Mouse (Mus musculus) MEL (cell line): ENCODE measurements around the gene Sox14. TPM values are rescaled to one million over a fixed set of nuclear protein-coding genes. Genes with fewer than 3 reads are reported as not detected.

ENCODE experiments used
- DNase-seq: peaks from one replicate; pipeline ENCODE4 v3.0.0; 2011; ENCODE audit warnings: low read depth, low spot score
- H3K27ac ChIP-seq: 2 replicates; pipeline ENCODE4 v1.5.1; 2012; ENCODE audit warnings: low read depth, mild to moderate bottlenecking, control low read depth, low read length, moderate library complexity; ENCODE audit not compliant: control insufficient read depth
- H3K27me3 ChIP-seq, 2 experiments: fragments of 150-350 bp in 1 of 2; sonication (generic) in 1 of 2; 2 replicates each; pipeline ENCODE4 v1.6.1; 2012; ENCODE audit warnings: low read length in 2 of 2, mild to moderate bottlenecking in 2 of 2, improper control_type of control experiment in 1 of 2, moderate library complexity in 1 of 2; ENCODE audit not compliant: insufficient read depth in 2 of 2, control insufficient read depth in 1 of 2
- H3K36me3 ChIP-seq, 2 experiments: 2 replicates each; pipeline ENCODE4 v1.6.1; 2012 to 2014; ENCODE audit warnings: low read length in 2 of 2, improper control_type of control experiment in 1 of 2, inconsistent platforms in 1 of 2, mild to moderate bottlenecking in 1 of 2; ENCODE audit not compliant: insufficient read depth in 2 of 2, control insufficient read depth in 1 of 2
- H3K4me1 ChIP-seq, 2 experiments: fragments of 150-350 bp in 1 of 2; sonication (generic) in 1 of 2; 2 replicates each; pipeline ENCODE4 v1.6.1; 2012; ENCODE audit warnings: low read length in 2 of 2, improper control_type of control experiment in 1 of 2, mild to moderate bottlenecking in 1 of 2; ENCODE audit not compliant: insufficient read depth in 2 of 2, control insufficient read depth in 1 of 2
- H3K4me3 ChIP-seq, 2 experiments: fragments of 150-350 bp in 1 of 2; sonication (generic) in 1 of 2; 2 replicates each; pipeline ENCODE4 v1.5.1; 2012; ENCODE audit warnings: low read depth in 2 of 2, low read length in 2 of 2, mild to moderate bottlenecking in 2 of 2, moderate library complexity in 2 of 2, control low read depth in 1 of 2, improper control_type of control experiment in 1 of 2; ENCODE audit not compliant: control insufficient read depth in 1 of 2, insufficient read depth in 1 of 2
- H3K79me2 ChIP-seq: 2 replicates; pipeline ENCODE4 v1.6.1; 2012; ENCODE audit warnings: mild to moderate bottlenecking, low read length, moderate library complexity; ENCODE audit not compliant: control insufficient read depth, poor library complexity, insufficient read depth
- H3K9ac ChIP-seq: 2 replicates; pipeline ENCODE4 v1.6.1; 2012; ENCODE audit warnings: low read depth, mild to moderate bottlenecking, control low read depth, low read length, moderate library complexity; ENCODE audit not compliant: control insufficient read depth, poor library complexity, severe bottlenecking
- H3K9me3 ChIP-seq: fragments of 150-350 bp; sonication (generic); replicated peaks from 2 replicates; pipeline ENCODE4 v1.6.1; 2012; ENCODE audit warnings: mild to moderate bottlenecking, low read length, improper control_type of control experiment, moderate library complexity; ENCODE audit not compliant: insufficient read depth
- BHLHE40 ChIP-seq: IDR thresholded peaks from 2 replicates; pipeline ENCODE4 v1.6.1; 2012; ENCODE audit warnings: low read depth, mild to moderate bottlenecking, inconsistent platforms, low read length, improper control_type of control experiment, borderline replicate concordance
- CHD1 ChIP-seq: IDR thresholded peaks from 2 replicates; pipeline ENCODE4 v1.6.1; 2012; ENCODE audit warnings: low read depth, mild to moderate bottlenecking, inconsistent platforms, low read length, improper control_type of control experiment
- CHD2 ChIP-seq: IDR thresholded peaks from 2 replicates; pipeline ENCODE4 v1.6.1; 2011; ENCODE audit warnings: low read length, improper control_type of control experiment
- CTCF ChIP-seq, 3 experiments: IDR thresholded peaks in 2 of 3; conservative IDR thresholded peaks in 1 of 3; 2 replicates each; pipeline ENCODE4 v1.5.1; 2011 to 2012; ENCODE audit warnings: low read length in 3 of 3, low read depth in 2 of 3, mild to moderate bottlenecking in 2 of 3, improper control_type of control experiment in 1 of 3, inconsistent platforms in 1 of 3, mixed read lengths in 1 of 3, moderate library complexity in 1 of 3; ENCODE audit not compliant: control insufficient read depth in 1 of 3, insufficient read depth in 1 of 3, poor library complexity in 1 of 3, severe bottlenecking in 1 of 3
- ELF1 ChIP-seq: IDR thresholded peaks from 2 replicates; pipeline ENCODE4 v1.6.1; 2014; ENCODE audit warnings: low read depth, mild to moderate bottlenecking, inconsistent platforms, low read length, improper control_type of control experiment, moderate library complexity
- EP300 ChIP-seq, 2 experiments: IDR thresholded peaks; 2 replicates each; pipeline ENCODE4 v1.6.1; 2011; ENCODE audit warnings: improper control_type of control experiment in 2 of 2, low read length in 2 of 2, low read depth in 1 of 2, mild to moderate bottlenecking in 1 of 2
- JUND ChIP-seq: IDR thresholded peaks from 2 replicates; pipeline ENCODE4 v1.6.1; 2011; ENCODE audit warnings: low read depth, mild to moderate bottlenecking, improper control_type of control experiment, low read length
- MYB ChIP-seq: IDR thresholded peaks from 2 replicates; pipeline ENCODE4 v1.6.1; 2011; ENCODE audit warnings: mild to moderate bottlenecking, low read depth, low read length, improper control_type of control experiment
- MYC ChIP-seq: IDR thresholded peaks from 2 replicates; pipeline ENCODE4 v1.6.1; 2011; ENCODE audit warnings: low read depth, mild to moderate bottlenecking, low read length, improper control_type of control experiment, moderate library complexity
- NELFE ChIP-seq: IDR thresholded peaks from 2 replicates; pipeline ENCODE4 v1.6.1; 2011; ENCODE audit warnings: low read depth, low read length, improper control_type of control experiment
- NRF1 ChIP-seq: IDR thresholded peaks from 2 replicates; pipeline ENCODE4 v1.6.1; 2014; ENCODE audit warnings: low read depth, mild to moderate bottlenecking, inconsistent platforms, low read length, improper control_type of control experiment, moderate library complexity; ENCODE audit not compliant: poor library complexity, insufficient read depth, severe bottlenecking
- POLR2AphosphoS2 ChIP-seq: IDR thresholded peaks from 2 replicates; pipeline ENCODE4 v1.6.1; 2011; ENCODE audit warnings: low read length, improper control_type of control experiment
- SMC3 ChIP-seq: IDR thresholded peaks from 2 replicates; pipeline ENCODE4 v1.6.1; 2011; ENCODE audit warnings: low read depth, low read length, improper control_type of control experiment
- TBP ChIP-seq: IDR thresholded peaks from 2 replicates; pipeline ENCODE4 v1.8.0; 2011; ENCODE audit warnings: low read depth, low read length, improper control_type of control experiment
- TCF12 ChIP-seq: IDR thresholded peaks from 2 replicates; pipeline ENCODE4 v1.6.1; 2014; ENCODE audit warnings: low read depth, mild to moderate bottlenecking, inconsistent platforms, low read length, improper control_type of control experiment, moderate library complexity
- ZNF384 ChIP-seq: IDR thresholded peaks from 2 replicates; pipeline ENCODE4 v1.6.1; 2012; ENCODE audit warnings: low read depth, mild to moderate bottlenecking, inconsistent platforms, low read length, improper control_type of control experiment
- polyA plus RNA-seq, 2 experiments: library from polyadenylated mRNA; stranded (reverse) in 1 of 2; unstranded in 1 of 2; fragments of >175 nt in 1 of 2; fragments of >200 nt in 1 of 2; gene quantifications; 2 replicates each; pipeline versions ENCODE4 v1.2.1 to v1.2.4; 2012; ENCODE audit warnings: low replicate concordance in 2 of 2, low read depth in 1 of 2; ENCODE audit not compliant: insufficient read length in 2 of 2, insufficient read depth in 1 of 2, missing spikeins in 1 of 2
- total RNA-seq: library from RNA; depleted of rRNA; stranded (reverse); fragments of 300-350 nt; gene quantifications from 2 replicates; pipeline ENCODE4 v1.2.3, GENCODE M21; 2012

The Sox14 gene
- total and polyA plus RNA-seq, 3 experiments, result not detected

- H3K9me3 ChIP-seq, result no peaks in the 10 kb centered on the region
- no peaks in the 10 kb centered on the region for H3K79me2 ChIP-seq
- no peak overlapping the region for H3K4me3 ChIP-seq
- H3K36me3 ChIP-seq, result no peaks in the 10 kb centered on the region
- H3K27ac ChIP-seq, result no peak overlapping the region
- no peak for TF ChIP-seq MYB
- no peak for TF ChIP-seq JUND
- TF ChIP-seq ELF1, result no peak
- TF ChIP-seq TBP, result no peak
- TF ChIP-seq MYC, result no peak
- TF ChIP-seq BHLHE40, result no peak
- TF ChIP-seq TCF12, result no peak
- TF ChIP-seq NRF1, result no peak
- TF ChIP-seq ZNF384, result no peak
- no peak for TF ChIP-seq EP300 (IDR thresholded peaks at IDR 0.05; ENCODE audit: low read depth in 1 of 2, low read length in 2 of 2)
- no peak for TF ChIP-seq CTCF (IDR thresholded peaks at IDR 0.05 in 2 of 3, conservative IDR thresholded peaks at IDR 0.05 in 1 of 3; ENCODE audit: control insufficient read depth in 1 of 3, insufficient read depth in 1 of 3, low read depth in 2 of 3, low read length in 3 of 3, poor library complexity in 1 of 3, severe bottlenecking in 1 of 3)
- TF ChIP-seq POLR2AphosphoS2, result no peak
- H3K4me1 ChIP-seq, result no peaks in the 10 kb centered on the region
- no peak for DNase-seq
- no peak overlapping the region for H3K9ac ChIP-seq
- no peaks in the 10 kb centered on the region for H3K27me3 ChIP-seq
These were observed 2.2 kb downstream of the Sox14 start for GRCm38 (mm10) chr9:99873721-99874120.

- Histone ChIP-seq H3K27me3 (no peaks in the 10 kb centered on the region), H3K4me1 (no peaks in the 10 kb centered on the region), H3K9me3 (no peaks in the 10 kb centered on the region), H3K79me2 (no peaks in the 10 kb centered on the region), H3K36me3 (no peaks in the 10 kb centered on the region), H3K4me3 (no peak overlapping the region), H3K9ac (no peak overlapping the region), H3K27ac (no peak overlapping the region)
- DNase-seq, result no peak
- TF ChIP-seq CHD2, result no peak
- no peak for TF ChIP-seq SMC3
- TF ChIP-seq NELFE, result no peak
- no peak for TF ChIP-seq MYB
- no peak for TF ChIP-seq EP300 (IDR thresholded peaks at IDR 0.05; ENCODE audit: low read depth in 1 of 2, low read length in 2 of 2)
- no peak for TF ChIP-seq MYC
- no peak for TF ChIP-seq ELF1
- no peak for TF ChIP-seq CHD1
These were observed 2.8 kb downstream of the Sox14 start for GRCm38 (mm10) chr9:99873116-99873620.
